Mouse (Mus musculus) ovary, postnatal 14 days (tissue): ENCODE measurements around the gene Slc25a17.

ENCODE experiments used
- DNase-seq: peaks from one replicate; pipeline ENCODE4 v3.0.0; 2022; ENCODE audit warnings: low spot score

Slc25a17 gene

GRCm38 (mm10) chr15:81301193-81302070 is 59.2 kb downstream of the Slc25a17 start:
- no peak for DNase-seq

- DNase-seq: no peak
Measured at GRCm38 (mm10) chr15:81300520-81301069, 60.0 kb downstream of the Slc25a17 start.

GRCm38 (mm10) chr15:81299549-81299948 is 61.1 kb downstream of the Slc25a17 start:
- no peak for DNase-seq

- no peak for DNase-seq
Measured at GRCm38 (mm10) chr15:81298213-81298612, 62.4 kb downstream of the Slc25a17 start.

GRCm38 (mm10) chr15:81297543-81297942 is 63.1 kb downstream of the Slc25a17 start:
- DNase-seq: no peak

GRCm38 (mm10) chr15:81294897-81295296 is 65.7 kb downstream of the Slc25a17 start:
- DNase-seq: no peak

- DNase-seq: no peak
Measured at GRCm38 (mm10) chr15:81294386-81294785, 66.2 kb downstream of the Slc25a17 start.

- DNase-seq: no peak
Measured at GRCm38 (mm10) chr15:81290747-81291146, 69.9 kb downstream of the Slc25a17 start.

- DNase-seq: no peak
Measured at GRCm38 (mm10) chr15:81290230-81290629, 70.4 kb downstream of the Slc25a17 start.

- DNase-seq: no peak
Measured at GRCm38 (mm10) chr15:81284121-81284734, 76.4 kb downstream of the Slc25a17 start.

GRCm38 (mm10) chr15:81278699-81279098 is 81.9 kb downstream of the Slc25a17 start:
- no peak for DNase-seq

- DNase-seq: no peak
Measured at GRCm38 (mm10) chr15:81277928-81278327, 82.7 kb downstream of the Slc25a17 start.

GRCm38 (mm10) chr15:81273361-81273760 is 87.3 kb downstream of the Slc25a17 start:
- DNase-seq: no peak

- peak; percentile 14 for DNase-seq
Measured at GRCm38 (mm10) chr15:81272305-81273053, 88.1 kb downstream of the Slc25a17 start.
